Mouse (Mus musculus) embryonic facial prominence, embryonic 10.5 days (tissue): ENCODE results near the gene Prkn. TPM values are rescaled to one million over a fixed set of nuclear protein-coding genes. Genes with fewer than 3 reads are reported as not detected.

Experiments used
- DNase-seq: peaks from one replicate; pipeline ENCODE4 v3.0.0-alpha.2; 2017; ENCODE audit warnings: low spot score
- H3K27ac ChIP-seq: fragments of 300-500 bp; sonication (generic); replicated peaks from 2 replicates; pipeline ENCODE4 v1.5.1; 2016; ENCODE audit warnings: mild to moderate bottlenecking
- H3K27me3 ChIP-seq: fragments of 300-500 bp; sonication (generic); replicated peaks from 2 replicates; pipeline ENCODE4 v1.6.1; 2016; ENCODE audit warnings: low read depth, mild to moderate bottlenecking; ENCODE audit not compliant: poor library complexity, severe bottlenecking
- H3K36me3 ChIP-seq: fragments of 300-500 bp; sonication (generic); replicated peaks from 2 replicates; pipeline ENCODE4 v1.6.1; 2016; ENCODE audit warnings: mild to moderate bottlenecking, moderate library complexity
- H3K4me1 ChIP-seq: fragments of 300-500 bp; sonication (generic); 2 replicates; pipeline ENCODE4 v1.6.1; 2016
- H3K4me3 ChIP-seq: fragments of 300-500 bp; sonication (generic); 2 replicates; pipeline ENCODE4 v1.5.1; 2016; ENCODE audit warnings: mild to moderate bottlenecking, moderate library complexity
- H3K9me3 ChIP-seq: fragments of 300-500 bp; sonication (generic); 2 replicates; pipeline ENCODE4 v1.6.1; 2016; ENCODE audit warnings: mild to moderate bottlenecking
- WGBS: fragments of 180-500 bp; shearing (Covaris S2); methylation state at CpG from one replicate; pipeline ENCODE4 v1.1.7; 2016; 5-methylcytosine and 5-hydroxymethylcytosine counted together
- polyA plus RNA-seq: library from polyadenylated mRNA; unstranded; fragments of >200 nt; fragmentation: Nextera tagmentation; extraction: Ambion mirVana; gene quantifications from 2 replicates; pipeline ENCODE4 v1.2.1, GENCODE M21; 2016

The Prkn gene
- polyA plus RNA-seq, 1 experiment from 2014 or later, result 1.1 TPM

DNA sequence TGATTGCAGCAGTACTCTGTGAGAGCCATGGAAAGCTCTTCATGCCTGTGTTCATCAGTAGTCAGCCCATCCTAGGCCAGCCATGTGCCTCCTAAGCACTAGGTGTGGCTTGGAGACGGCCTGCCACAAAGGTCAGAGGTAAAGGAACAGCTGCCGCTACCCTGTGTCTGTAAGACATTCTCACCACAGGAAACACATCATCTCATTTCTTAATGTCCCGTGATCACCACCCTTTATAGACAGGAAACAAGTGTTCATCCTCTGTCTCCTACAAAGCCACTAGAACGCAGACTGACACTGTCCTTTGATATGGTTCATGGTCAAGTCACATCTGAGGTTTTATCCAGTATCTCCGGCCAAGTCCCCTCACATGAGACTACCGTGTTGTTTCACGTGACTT lies 698.6 kb downstream of the Prkn start:
- DNase-seq, result no peak
- 86% methylated on average over 7 of the region's 7 CpGs for WGBS
- H3K27me3 ChIP-seq, result no peaks in the 10 kb centered on the region
- H3K4me1 ChIP-seq, result no peaks in the 10 kb centered on the region
- H3K27ac ChIP-seq, result no peak overlapping the region
- H3K4me3 ChIP-seq, result no peak overlapping the region
- no peaks in the 10 kb centered on the region for H3K9me3 ChIP-seq
- H3K36me3 ChIP-seq, result no peaks in the 10 kb centered on the region

- Histone ChIP-seq H3K27ac (no peak overlapping the region), H3K36me3 (no peaks in the 10 kb centered on the region), H3K4me3 (no peak overlapping the region), H3K4me1 (no peaks in the 10 kb centered on the region), H3K9me3 (no peaks in the 10 kb centered on the region), H3K27me3 (no peaks in the 10 kb centered on the region)
- no peak for DNase-seq
- WGBS, result 78% methylated on average over 4 of the region's 4 CpGs
These were observed 701.9 kb downstream of the Prkn start for GRCm38 (mm10) chr17:11541928-11542623.

GRCm38 (mm10) chr17:11550562-11550961 lies 710.4 kb downstream of the Prkn start:
- no peak overlapping the region for H3K4me3 ChIP-seq
- no peaks in the 10 kb centered on the region for H3K27me3 ChIP-seq
- 84% methylated on average over 5 of the region's 5 CpGs for WGBS
- no peak for DNase-seq
- no peaks in the 10 kb centered on the region for H3K36me3 ChIP-seq
- no peak overlapping the region for H3K27ac ChIP-seq
- no peaks in the 10 kb centered on the region for H3K4me1 ChIP-seq
- no peaks in the 10 kb centered on the region for H3K9me3 ChIP-seq

DNA sequence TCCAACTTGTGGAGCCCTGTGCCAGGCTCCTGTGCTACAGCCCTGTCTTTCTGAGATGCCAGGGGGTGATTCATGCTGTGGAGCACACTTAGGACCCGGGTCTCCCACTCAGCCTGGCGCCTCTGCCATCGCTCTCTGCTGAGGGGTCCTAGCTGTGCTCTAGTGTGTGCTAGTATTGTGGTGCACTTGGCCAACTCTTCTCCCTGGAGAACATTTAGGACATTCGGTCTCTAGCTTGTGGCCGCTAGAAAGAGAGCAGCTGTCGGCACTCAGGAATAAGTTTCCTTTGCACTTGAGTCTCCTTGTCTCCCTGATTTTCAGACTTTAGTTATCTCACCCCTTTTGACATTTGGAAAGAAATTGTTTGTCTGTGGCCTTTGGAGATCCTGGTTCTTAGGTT lies 725.5 kb downstream of the Prkn start:
- Histone ChIP-seq H3K9me3 (no peaks in the 10 kb centered on the region), H3K4me1 (no peaks in the 10 kb centered on the region), H3K36me3 (no peaks in the 10 kb centered on the region), H3K27me3 (no peaks in the 10 kb centered on the region), H3K27ac (no peak overlapping the region), H3K4me3 (no peak overlapping the region)
- 89% methylated on average over 6 of the region's 6 CpGs for WGBS
- DNase-seq, result no peak

GRCm38 (mm10) chr17:11570392-11570791 lies 730.2 kb downstream of the Prkn start:
- 85% methylated on average over 8 of the region's 8 CpGs for WGBS

GRCm38 (mm10) chr17:11573666-11574065 lies 733.5 kb downstream of the Prkn start:
- Histone ChIP-seq H3K27me3 (no peaks in the 10 kb centered on the region), H3K4me1 (no peaks in the 10 kb centered on the region), H3K36me3 (no peaks in the 10 kb centered on the region), H3K27ac (no peak overlapping the region), H3K4me3 (no peak overlapping the region), H3K9me3 (no peaks in the 10 kb centered on the region)
- 90% methylated on average over 9 of the region's 9 CpGs for WGBS
- DNase-seq, result no peak

More at GRCm38 (mm10) chr17:11570392-11570791, 730.2 kb downstream of the Prkn start:
- Histone ChIP-seq H3K9me3 (no peaks in the 10 kb centered on the region), H3K4me1 (no peaks in the 10 kb centered on the region), H3K27ac (no peak overlapping the region), H3K4me3 (no peak overlapping the region), H3K36me3 (no peaks in the 10 kb centered on the region), H3K27me3 (no peaks in the 10 kb centered on the region)
- no peak for DNase-seq

DNA sequence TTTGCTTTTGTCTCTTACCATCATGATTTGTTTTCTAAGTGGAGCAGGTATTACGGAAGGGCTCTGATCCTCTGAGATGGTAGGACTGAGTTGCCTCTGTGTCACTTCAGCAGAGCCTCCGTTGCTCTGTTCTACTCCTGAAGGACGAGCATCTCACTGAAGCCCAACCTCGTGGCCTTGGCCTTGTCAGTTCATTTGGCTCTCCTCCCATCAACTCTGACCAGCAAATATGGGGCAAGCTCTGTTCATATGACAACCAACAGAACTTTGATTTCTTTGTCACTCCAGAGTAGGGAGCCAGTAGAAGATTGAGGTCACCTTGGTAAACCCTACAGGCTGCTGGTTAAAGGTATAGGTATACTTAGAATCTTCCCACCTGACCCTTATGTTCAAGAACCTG lies 745.3 kb downstream of the Prkn start:
- Histone ChIP-seq H3K4me1 (0 out of 2 replicates have a peak, but pooled peaks cover 3% of the 10 kb centered on the region), H3K36me3 (no peaks in the 10 kb centered on the region), H3K27ac (no peak overlapping the region), H3K9me3 (no peaks in the 10 kb centered on the region), H3K27me3 (no peaks in the 10 kb centered on the region), H3K4me3 (no peak overlapping the region)
- WGBS, result 89% methylated on average over 4 of the region's 4 CpGs
- DNase-seq, result no peak

GRCm38 (mm10) chr17:11607931-11608330 lies 767.7 kb downstream of the Prkn start:
- Histone ChIP-seq H3K4me1 (peaks cover 10% of the 10 kb centered on the region; the same call in 1 of the 2 replicates), H3K36me3 (no peaks in the 10 kb centered on the region), H3K4me3 (no peak overlapping the region), H3K27ac (no peak overlapping the region), H3K27me3 (peaks cover 17% of the 10 kb centered on the region), H3K9me3 (no peaks in the 10 kb centered on the region)
- no peak for DNase-seq
- WGBS, result 90% methylated on average over 5 of the region's 5 CpGs

GRCm38 (mm10) chr17:11611459-11611858 lies 771.3 kb downstream of the Prkn start:
- no peaks in the 10 kb centered on the region for H3K9me3 ChIP-seq
- peak; percentile 72 for DNase-seq
- H3K4me3 ChIP-seq, result no peak overlapping the region
- peaks cover 21% of the 10 kb centered on the region; the same call in 1 of the 2 replicates for H3K4me1 ChIP-seq
- peaks cover 17% of the 10 kb centered on the region for H3K27me3 ChIP-seq
- WGBS, result 20% methylated on average over 7 of the region's 7 CpGs
- H3K36me3 ChIP-seq, result no peaks in the 10 kb centered on the region
- no peak overlapping the region for H3K27ac ChIP-seq

DNA sequence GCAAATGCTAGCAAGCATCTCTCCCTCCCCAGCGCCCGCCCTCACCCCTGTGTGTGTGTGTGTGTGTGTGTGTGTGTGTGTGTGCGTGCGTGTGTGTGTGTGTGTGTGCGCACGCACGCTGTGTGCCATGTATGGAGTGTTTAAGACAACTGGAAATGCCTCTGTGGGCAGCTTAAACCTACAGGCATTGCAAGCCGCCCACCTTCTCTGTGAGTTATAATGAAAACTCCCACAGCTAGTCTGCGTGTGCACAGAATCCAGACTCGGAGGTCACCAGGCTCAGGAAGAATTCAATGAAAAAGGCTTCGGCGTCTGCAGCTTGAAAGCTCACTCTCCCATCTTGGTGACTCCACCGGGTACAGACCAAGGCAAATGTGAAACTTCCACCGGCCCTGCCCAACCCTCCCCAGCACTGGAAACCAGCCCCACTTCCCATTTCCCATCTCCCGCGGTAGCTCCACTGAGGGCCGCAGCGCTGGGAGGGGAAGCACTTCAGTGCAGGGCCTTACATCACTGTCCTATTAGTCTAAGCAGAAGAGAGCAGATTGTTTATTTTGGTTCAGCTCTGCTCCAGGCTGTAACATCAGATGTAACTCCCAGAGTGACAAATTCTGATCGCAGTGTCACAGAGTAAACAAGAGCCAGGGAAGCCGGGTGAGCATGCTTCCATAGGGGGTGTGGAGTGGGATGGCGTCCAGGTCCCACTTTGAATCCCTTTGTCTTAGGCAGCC lies 772.8 kb downstream of the Prkn start:
- Histone ChIP-seq H3K27ac (no peak overlapping the region), H3K4me3 (no peak overlapping the region), H3K9me3 (no peaks in the 10 kb centered on the region), H3K27me3 (peaks cover 17% of the 10 kb centered on the region), H3K4me1 (peaks cover 24% of the 10 kb centered on the region; the same call in 1 of the 2 replicates), H3K36me3 (no peaks in the 10 kb centered on the region)
- WGBS, result 65% methylated on average over 21 of the region's 21 CpGs
- DNase-seq, result no peak

- Histone ChIP-seq H3K4me1 (peaks cover 26% of the 10 kb centered on the region; the same call in 1 of the 2 replicates), H3K4me3 (no peak overlapping the region), H3K36me3 (no peaks in the 10 kb centered on the region), H3K27me3 (0 out of 2 replicates have a peak, but pooled peaks cover 2% of the 10 kb centered on the region), H3K9me3 (no peaks in the 10 kb centered on the region), H3K27ac (no peak overlapping the region)
- DNase-seq, result no peak
- WGBS, result 84% methylated on average over 2 of the region's 2 CpGs
These were observed 777.4 kb downstream of the Prkn start for GRCm38 (mm10) chr17:11617552-11617951.

- no peaks in the 10 kb centered on the region for H3K27me3 ChIP-seq
- H3K27ac ChIP-seq, result no peak overlapping the region
- H3K4me3 ChIP-seq, result no peak overlapping the region
- no peaks in the 10 kb centered on the region for H3K9me3 ChIP-seq
- H3K4me1 ChIP-seq, result peaks cover 13% of the 10 kb centered on the region; the same call in 1 of the 2 replicates
- peak; percentile 2 for DNase-seq
- H3K36me3 ChIP-seq, result no peaks in the 10 kb centered on the region
- WGBS, result 88% methylated on average over 8 of the region's 8 CpGs
These were observed 778.9 kb downstream of the Prkn start for GRCm38 (mm10) chr17:11618886-11619590.
